Mouse (Mus musculus) fibroblast of lung, adult 2 months (primary cell): Measurements from ENCODE around the gene Olfr568.
A peak's percentile ranks its signal among the peaks of the same experiment; 100 is the strongest.

ENCODE experiments used
- DNase-seq: peaks from one replicate; pipeline ENCODE4 v3.0.0-alpha.2; 2011; ENCODE audit warnings: low read depth

Gene Olfr568

DNA sequence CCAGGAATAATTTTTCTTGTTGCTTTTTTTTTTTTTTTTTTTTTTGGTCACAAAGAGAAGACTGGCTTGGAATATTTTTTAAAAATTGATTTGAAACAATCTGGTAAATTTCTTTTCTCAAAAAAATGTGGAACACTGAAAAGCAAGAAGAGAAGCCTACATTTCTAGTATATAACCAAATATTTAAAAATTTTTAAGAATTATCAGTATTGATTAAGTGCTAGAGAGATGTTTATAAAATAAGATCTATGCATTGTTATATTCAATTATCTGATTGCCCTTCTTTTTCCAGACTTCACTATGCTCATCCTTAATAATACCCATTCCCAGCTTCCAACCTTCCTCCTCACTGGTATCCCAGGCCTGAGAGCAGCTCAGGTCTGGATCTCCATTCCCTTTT is at the start of gene Olfr568:
TSS of gene Olfr568 (plus strand) at position 301 of the 400 bp plus-strand sequence.
- DNase-seq, result no peak

DNA sequence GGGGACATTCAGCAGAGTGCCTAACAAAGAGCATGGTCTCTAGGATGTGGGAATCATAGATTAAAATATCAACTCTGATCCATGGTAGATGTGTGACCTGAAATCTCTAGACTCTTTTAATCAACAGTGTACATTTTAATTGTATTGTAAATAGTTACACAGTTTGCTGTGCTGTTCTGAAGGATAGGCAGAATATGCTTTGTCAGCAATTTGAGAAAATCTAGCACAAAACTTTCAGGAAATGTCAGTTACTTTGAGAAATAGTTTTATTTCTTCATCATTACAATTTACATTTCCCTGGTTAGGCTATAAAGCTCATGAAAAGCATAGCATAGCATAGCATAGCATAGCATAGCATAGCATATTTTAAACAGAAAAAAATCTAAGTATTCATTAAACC is 21.1 kb upstream of the Olfr568 start:
- DNase-seq, result no peak

DNA sequence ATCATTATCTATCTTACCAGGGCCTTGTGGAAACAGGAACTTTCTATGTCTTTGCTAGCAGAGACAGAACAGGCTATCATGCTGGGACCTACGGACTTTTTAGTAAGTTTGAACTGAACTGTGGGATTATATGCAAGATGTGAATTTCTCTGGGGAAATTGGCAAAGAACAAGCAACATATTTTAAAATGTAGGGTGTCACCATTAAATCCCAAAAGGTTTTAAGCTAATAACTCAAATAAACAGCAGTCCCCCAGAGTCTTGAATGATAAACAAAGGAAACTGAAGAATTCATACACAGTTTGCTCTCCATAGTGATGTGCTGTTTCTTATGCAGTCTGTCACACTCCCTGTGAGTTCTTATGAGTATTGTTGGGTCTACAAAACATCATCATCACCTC is 18.3 kb upstream of the Olfr568 start, which contains the start of gene Olfr566:
TSS of gene Olfr566 (minus strand) at position 101 of the 400 bp plus-strand sequence.
- no peak for DNase-seq

DNA sequence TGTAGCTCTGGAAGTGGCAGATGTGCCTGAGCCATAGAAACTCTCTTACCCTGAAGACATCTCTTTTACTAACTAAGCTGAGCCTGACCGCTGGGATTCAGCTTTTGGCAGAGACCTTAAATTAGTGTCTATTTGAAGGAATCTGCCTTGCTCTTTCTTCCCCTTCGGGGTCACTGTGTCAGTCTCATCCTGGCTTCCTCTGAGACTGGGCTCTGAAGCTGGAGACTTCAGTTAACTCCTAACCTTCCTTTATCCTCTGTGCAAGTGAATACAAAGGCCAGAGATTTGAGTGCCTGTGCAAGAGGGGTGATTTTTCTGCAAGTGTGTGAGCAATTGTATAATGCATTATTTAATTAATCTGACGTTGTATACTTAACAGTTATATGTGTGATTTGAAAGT is 13.9 kb downstream of the Olfr568 start, which contains the start of gene Olfr569:
TSS of gene Olfr569 (minus strand) at position 101 of the 400 bp plus-strand sequence.
- no peak for DNase-seq

DNA sequence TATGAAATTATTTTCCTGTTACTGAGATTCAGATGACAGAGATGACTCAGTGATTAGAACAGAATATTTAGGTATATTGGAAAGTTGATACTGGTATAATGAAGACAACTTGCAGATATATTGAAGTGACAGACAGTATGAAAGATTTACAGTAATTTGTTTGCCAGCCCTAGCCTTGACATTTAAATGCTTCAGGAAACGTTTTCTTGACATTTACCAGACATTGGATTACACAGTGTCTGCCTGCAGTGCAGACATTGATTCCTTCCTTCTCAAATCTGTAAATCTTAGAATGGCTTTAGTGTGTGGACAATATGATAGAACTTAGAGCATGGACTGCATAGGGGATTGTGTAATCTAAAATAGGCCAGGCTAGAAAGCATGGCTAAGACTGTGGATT is 38.3 kb downstream of the Olfr568 start:
- DNase-seq, result no peak

- no peak for DNase-seq
Observed at GRCm38 (mm10) chr7:102916405-102916804, 39.5 kb downstream of the Olfr568 start.

GRCm38 (mm10) chr7:102917032-102917875 is 40.3 kb downstream of the Olfr568 start, which contains the start of gene Olfr571:
TSS of gene Olfr571 (minus strand) at chr7:102917536.
- no peak for DNase-seq

GRCm38 (mm10) chr7:102919632-102920031 is 42.7 kb downstream of the Olfr568 start:
- peak; percentile 13 for DNase-seq

DNA sequence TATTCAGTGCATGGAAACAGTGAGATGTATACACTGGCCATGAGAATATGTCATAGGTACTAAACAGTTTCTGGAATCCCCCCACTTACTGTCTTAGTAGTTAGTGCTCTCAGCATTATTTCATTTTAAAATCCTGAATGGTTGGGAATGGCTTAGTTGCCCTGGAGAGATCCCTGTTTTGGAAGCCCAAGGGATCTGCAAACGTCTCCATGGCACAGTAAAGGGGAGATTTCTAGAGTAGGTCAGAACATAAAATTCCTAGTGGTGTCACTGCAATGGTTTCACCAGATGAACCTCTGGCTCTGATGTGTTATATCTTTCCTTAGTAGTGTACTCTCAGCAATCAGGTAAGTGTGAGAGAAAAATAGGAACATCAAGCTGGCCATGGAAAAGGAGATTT is 47.2 kb downstream of the Olfr568 start, which contains the start of gene Olfr572:
TSS of gene Olfr572 (plus strand) at position 301 of the 400 bp plus-strand sequence.
- DNase-seq, result no peak

DNA sequence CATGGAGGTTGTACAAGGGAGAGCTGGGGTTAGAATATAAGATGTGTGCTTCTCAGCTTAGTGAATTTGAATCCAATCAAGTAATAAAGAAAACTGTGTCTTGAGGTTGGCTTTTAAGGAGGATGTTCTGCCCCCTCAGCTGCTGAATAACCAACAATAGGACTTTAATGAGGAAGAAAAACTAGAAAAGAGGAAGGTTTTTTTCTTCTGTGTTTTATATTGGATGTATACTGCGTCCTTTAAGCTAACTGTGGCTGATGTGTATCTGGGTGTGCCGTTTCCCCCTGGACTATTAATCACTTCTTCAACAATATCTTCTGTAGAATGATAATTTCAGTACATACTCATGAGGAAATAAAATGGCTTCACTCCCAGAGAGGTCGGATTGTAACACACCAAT is 50.2 kb downstream of the Olfr568 start:
- no peak for DNase-seq
